Mouse (Mus musculus) neural tube, embryonic 13.5 days (tissue): ENCODE results near the gene Larp6. TPM values are rescaled to one million over a fixed set of nuclear protein-coding genes. Genes with fewer than 3 reads are reported as not detected.
A peak's percentile ranks its signal among the peaks of the same experiment; 100 is the strongest.

Experiments used
- ATAC-seq: fragments of 200-750 bp; cut with Nextera tagmentation; 2 replicates; pipeline ENCODE4 v1.8.0; 2017; ENCODE audit warnings: low read depth, mild to moderate bottlenecking, moderate TSS enrichment, moderate library complexity
- H3K27ac ChIP-seq: fragments of 300-500 bp; sonication (generic); replicated peaks from 2 replicates; pipeline ENCODE4 v1.5.1; 2015; ENCODE audit warnings: moderate library complexity, mild to moderate bottlenecking, inconsistent platforms
- H3K27me3 ChIP-seq: fragments of 300-500 bp; sonication (generic); 2 replicates; pipeline ENCODE4 v1.6.1; 2015; ENCODE audit warnings: mild to moderate bottlenecking, inconsistent platforms
- H3K36me3 ChIP-seq: fragments of 300-500 bp; sonication (generic); 2 replicates; pipeline ENCODE4 v1.6.1; 2015; ENCODE audit warnings: mild to moderate bottlenecking, inconsistent platforms
- H3K4me1 ChIP-seq: fragments of 300-500 bp; sonication (generic); replicated peaks from 2 replicates; pipeline ENCODE4 v1.6.1; 2015; ENCODE audit warnings: inconsistent platforms
- H3K4me2 ChIP-seq: fragments of 300-500 bp; sonication (generic); 2 replicates; pipeline ENCODE4 v1.6.1; 2015; ENCODE audit warnings: inconsistent platforms, mild to moderate bottlenecking, moderate library complexity
- H3K4me3 ChIP-seq: fragments of 300-500 bp; sonication (generic); 2 replicates; pipeline ENCODE4 v1.5.1; 2015; ENCODE audit warnings: mild to moderate bottlenecking, inconsistent platforms
- H3K9ac ChIP-seq: fragments of 300-500 bp; sonication (generic); 2 replicates; pipeline ENCODE4 v1.6.1; 2015; ENCODE audit warnings: moderate library complexity, mild to moderate bottlenecking, inconsistent platforms
- H3K9me3 ChIP-seq: fragments of 300-500 bp; sonication (generic); 2 replicates; pipeline ENCODE4 v1.6.1; 2016; ENCODE audit warnings: inconsistent platforms
- WGBS: fragments of 180-500 bp; shearing (Covaris S2); methylation state at CpG from one replicate; pipeline ENCODE4 v1.1.7; 2015; 5-methylcytosine and 5-hydroxymethylcytosine counted together
- polyA plus RNA-seq: library from polyadenylated mRNA; unstranded; fragments of >200 nt; fragmentation: Nextera tagmentation; extraction: Ambion mirVana; gene quantifications from 2 replicates; pipeline ENCODE4 v1.2.1, GENCODE M21; 2015

Gene Larp6
- polyA plus RNA-seq, result 10.6 and 11.9 TPM in 2 replicates

DNA sequence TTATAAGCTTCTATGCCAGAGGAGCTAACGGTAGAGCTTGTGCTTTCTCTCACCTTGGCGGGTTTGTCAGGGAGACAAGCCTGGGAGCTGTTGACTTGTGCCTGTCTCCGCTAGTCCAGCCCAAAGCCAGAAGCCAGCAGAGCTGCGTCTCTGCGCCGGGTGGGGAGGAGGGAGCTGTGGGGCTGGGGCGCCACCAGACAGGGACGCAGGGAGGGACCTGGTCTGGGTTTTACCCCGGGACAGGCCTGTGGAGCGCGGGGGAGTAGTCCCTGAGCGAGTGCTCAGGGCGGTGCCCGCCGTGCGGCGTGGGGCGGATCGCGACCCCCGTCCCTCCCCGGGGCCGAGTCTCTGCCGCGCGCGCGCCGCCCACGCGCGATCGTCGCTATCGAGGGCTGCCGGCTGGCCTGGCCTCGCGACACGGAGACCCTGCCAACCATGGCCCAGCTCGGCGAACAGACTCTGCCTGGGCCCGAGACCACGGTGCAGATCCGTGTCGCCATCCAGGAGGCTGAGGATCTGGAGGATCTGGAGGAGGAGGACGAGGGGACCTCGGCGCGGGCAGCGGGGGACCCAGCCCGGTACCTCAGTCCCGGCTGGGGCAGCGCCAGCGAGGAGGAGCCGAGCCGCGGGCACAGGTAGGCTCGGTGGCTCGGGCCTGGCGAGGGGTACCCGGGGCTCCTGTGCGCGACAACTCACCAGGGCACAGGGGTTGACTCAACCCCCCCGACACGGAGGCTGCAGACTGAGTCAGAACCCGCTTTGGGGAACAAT, at the start of gene Larp6:
Gene Larp6, plus strand, starts transcription at position 219 of the 771 bp plus-strand sequence.
- Histone ChIP-seq H3K27ac (peak within 1 kb of the TSS; percentile 33; the same call in 1 of the 2 replicates), H3K9me3 (no peaks in the 10 kb centered on the region), H3K9ac (peak within 1 kb of the TSS; percentile 88), H3K27me3 (peaks cover 7% of the 10 kb centered on the region), H3K4me2 (peak within 1 kb of the TSS; percentile 95), H3K4me3 (peak within 1 kb of the TSS; percentile 54), H3K36me3 (no peaks in the 10 kb centered on the region), H3K4me1 (peaks cover 30% of the 10 kb centered on the region)
- ATAC-seq, result peak; percentile 71; the same call in 1 of the 2 replicates
- under 1% methylated on average over 62 of the region's 66 CpGs for WGBS

DNA sequence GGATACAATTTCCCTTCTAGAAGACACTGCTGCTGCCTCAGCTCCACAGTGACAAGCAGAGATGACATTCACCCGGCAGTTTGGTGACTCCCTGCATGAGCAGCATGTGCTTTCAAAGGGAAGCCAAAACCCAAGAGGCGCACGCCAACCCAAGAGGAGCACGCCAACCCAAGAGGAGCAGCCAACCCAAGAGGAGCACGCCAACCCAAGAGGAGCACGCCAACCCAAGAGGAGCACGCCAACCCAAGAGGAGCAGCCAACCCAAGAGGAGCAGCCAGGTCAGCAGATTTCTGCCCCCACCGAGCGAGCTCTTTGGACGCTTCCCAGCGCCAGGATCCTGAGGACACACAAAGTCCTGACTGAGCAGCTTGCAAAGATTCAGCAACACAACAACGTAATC, 48.4 kb upstream of the Larp6 start:
- Histone ChIP-seq H3K9me3 (no peaks in the 10 kb centered on the region), H3K36me3 (peaks cover 59% of the 10 kb centered on the region)
- no peak for ATAC-seq

DNA sequence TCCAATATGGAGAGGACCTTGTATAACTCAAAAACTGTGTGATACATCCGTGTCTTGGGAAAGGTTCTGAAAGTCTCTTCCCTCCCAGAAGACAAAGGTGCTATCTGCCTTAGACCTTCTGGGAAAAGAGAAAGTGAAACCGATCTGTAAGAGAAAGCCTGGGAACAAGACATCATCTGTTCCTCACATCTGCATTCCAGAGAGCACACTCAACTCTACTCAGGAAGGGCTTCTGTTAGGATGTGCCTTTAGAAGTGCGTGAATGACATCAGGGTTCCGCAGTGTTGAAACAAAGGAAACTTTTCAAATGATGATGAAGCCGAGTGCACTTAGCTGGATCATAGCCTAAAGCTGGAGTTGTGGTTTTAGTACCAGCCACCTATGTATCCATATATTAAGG, 47.9 kb upstream of the Larp6 start:
- WGBS, result 87% methylated on average over 5 of the region's 5 CpGs
- H3K36me3 ChIP-seq, result peaks cover 63% of the 10 kb centered on the region
- H3K9ac ChIP-seq, result no peak overlapping the region

More for the DNA sequence above, 48.4 kb upstream of the Larp6 start:
- no peak overlapping the region for H3K27ac ChIP-seq
- H3K4me2 ChIP-seq, result no peak overlapping the region
- no peak overlapping the region for H3K4me3 ChIP-seq
- H3K9ac ChIP-seq, result no peak overlapping the region
- 99% methylated on average over 12 of the region's 12 CpGs for WGBS
- H3K27me3 ChIP-seq, result no peaks in the 10 kb centered on the region
- H3K4me1 ChIP-seq, result peaks cover 6% of the 10 kb centered on the region; the same call in 1 of the 2 replicates

DNA sequence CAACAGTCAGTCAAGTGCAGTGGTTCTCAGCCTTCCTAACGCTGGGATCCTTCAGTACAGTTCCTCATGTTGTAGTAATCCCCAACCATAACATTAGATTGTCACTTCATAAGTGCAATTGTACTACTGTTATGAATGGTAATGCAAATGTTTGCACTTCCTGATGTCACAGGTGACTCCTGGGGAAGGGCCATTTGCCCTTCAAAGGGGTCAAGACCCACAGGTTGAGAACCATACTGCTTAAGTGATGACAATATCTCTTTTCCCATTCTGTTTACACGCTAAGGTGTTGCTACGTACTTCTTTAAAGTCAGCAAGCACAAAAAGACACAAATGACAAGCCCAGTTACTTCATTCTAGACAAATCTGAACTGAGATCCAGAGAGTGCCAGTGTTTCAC, 47.3 kb upstream of the Larp6 start:
- Histone ChIP-seq H3K9me3 (no peaks in the 10 kb centered on the region), H3K27ac (no peak overlapping the region), H3K36me3 (peaks cover 70% of the 10 kb centered on the region), H3K9ac (no peak overlapping the region), H3K27me3 (no peaks in the 10 kb centered on the region), H3K4me1 (peaks cover 6% of the 10 kb centered on the region; the same call in 1 of the 2 replicates), H3K4me2 (no peak overlapping the region), H3K4me3 (no peak overlapping the region)
- ATAC-seq, result no peak
- WGBS, result 93% methylated on average over 3 of the region's 3 CpGs

More for the DNA sequence above, 47.9 kb upstream of the Larp6 start:
- no peak for ATAC-seq
- H3K27ac ChIP-seq, result no peak overlapping the region
- no peak overlapping the region for H3K4me2 ChIP-seq
- H3K4me3 ChIP-seq, result no peak overlapping the region
- no peaks in the 10 kb centered on the region for H3K9me3 ChIP-seq
- H3K27me3 ChIP-seq, result no peaks in the 10 kb centered on the region
- peaks cover 6% of the 10 kb centered on the region; the same call in 1 of the 2 replicates for H3K4me1 ChIP-seq

DNA sequence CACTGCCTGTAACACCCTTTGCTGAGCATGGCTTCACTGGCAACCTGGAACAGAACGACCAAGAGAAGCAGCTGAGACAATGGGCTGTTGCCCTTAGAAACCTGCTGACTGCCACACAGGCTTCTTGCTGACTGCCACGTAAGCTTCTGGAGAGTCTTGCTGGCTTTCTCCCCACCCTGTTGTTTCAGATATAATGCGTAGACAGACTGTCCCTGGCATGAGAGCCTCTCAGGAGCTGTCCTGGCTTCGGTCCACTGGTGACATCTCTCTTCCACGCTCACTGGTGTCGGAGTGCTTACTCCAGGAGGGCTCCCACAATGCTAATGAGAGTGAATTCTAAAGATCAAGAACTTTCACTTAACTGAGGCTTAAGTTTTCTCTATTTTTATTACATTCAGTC, 43.9 kb upstream of the Larp6 start:
- no peak overlapping the region for H3K9ac ChIP-seq
- WGBS, result 79% methylated on average over 6 of the region's 6 CpGs
- H3K27me3 ChIP-seq, result no peaks in the 10 kb centered on the region
- H3K4me2 ChIP-seq, result no peak overlapping the region
- H3K9me3 ChIP-seq, result no peaks in the 10 kb centered on the region
- H3K27ac ChIP-seq, result no peak overlapping the region
- ATAC-seq, result no peak
- H3K4me3 ChIP-seq, result no peak overlapping the region
- H3K36me3 ChIP-seq, result peaks cover 87% of the 10 kb centered on the region
- no peaks in the 10 kb centered on the region for H3K4me1 ChIP-seq

DNA sequence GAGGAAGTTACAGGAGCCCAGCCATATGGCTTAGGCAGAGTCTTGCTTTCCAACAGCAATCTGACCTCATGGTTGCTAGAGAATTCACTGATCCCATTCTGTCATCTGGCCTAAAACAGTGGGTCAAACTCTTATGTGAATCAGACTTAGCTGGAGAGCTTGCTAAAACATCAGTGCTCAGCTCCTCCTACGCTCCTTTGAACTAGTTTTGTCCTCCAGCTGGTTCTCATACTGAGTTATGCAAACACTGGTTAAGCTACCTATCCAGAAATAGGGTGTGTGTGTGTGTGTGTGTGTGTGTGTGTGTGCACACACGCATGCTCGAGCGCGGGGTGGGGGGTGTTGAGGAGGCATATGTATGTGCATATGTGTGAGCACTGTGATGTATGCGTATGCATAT, 40.2 kb upstream of the Larp6 start:
- Histone ChIP-seq H3K9me3 (no peaks in the 10 kb centered on the region), H3K4me3 (no peak overlapping the region)
- WGBS, result 97% methylated on average over 6 of the region's 6 CpGs

DNA sequence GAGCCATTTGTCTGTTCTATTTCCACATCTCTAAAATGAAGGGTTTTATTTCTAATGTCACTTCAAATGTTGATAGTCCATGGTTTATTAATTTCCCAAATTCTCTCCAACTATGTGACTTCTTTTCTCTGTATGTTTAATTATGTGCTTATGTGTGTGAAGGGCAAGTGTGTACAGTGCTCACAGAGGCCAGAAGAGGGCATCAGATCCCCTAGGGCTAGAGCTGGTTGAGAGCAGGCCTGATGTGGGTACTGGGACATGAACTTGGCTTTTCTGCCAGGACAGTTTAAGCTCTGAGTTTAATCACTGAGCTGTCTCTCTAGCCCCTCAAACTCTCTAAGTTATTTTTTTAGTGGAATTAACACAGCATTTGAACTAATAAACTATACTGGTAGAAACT, 38.0 kb upstream of the Larp6 start:
- no peak overlapping the region for H3K4me3 ChIP-seq
- H3K4me1 ChIP-seq, result no peaks in the 10 kb centered on the region
- H3K9me3 ChIP-seq, result no peaks in the 10 kb centered on the region
- ATAC-seq, result no peak
- H3K36me3 ChIP-seq, result peaks cover 89% of the 10 kb centered on the region
- H3K9ac ChIP-seq, result no peak overlapping the region
- no peaks in the 10 kb centered on the region for H3K27me3 ChIP-seq
- H3K27ac ChIP-seq, result no peak overlapping the region
- H3K4me2 ChIP-seq, result no peak overlapping the region

More for the DNA sequence above, 40.2 kb upstream of the Larp6 start:
- Histone ChIP-seq H3K27ac (no peak overlapping the region), H3K36me3 (peaks cover 89% of the 10 kb centered on the region), H3K4me2 (no peak overlapping the region), H3K9ac (no peak overlapping the region), H3K27me3 (no peaks in the 10 kb centered on the region), H3K4me1 (no peaks in the 10 kb centered on the region)
- no peak for ATAC-seq

DNA sequence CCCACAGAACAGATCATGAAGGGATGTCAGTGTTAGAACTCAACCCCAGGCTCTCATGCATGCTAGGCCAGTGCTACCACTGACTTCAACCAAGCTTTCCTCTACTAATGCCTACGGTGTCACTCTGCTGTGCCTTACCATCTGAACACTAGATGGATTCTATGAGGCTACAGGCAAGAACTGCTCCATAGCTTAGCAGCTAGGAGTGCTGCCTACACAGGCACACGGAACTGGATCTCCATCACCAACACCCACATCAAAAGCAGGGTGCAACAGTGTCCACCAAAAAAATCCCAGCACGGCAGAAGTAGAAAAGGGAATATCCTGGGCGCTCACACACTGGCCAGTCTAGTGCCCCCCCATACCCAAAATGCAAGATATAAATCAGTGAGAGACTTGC, 36.4 kb upstream of the Larp6 start:
- Histone ChIP-seq H3K4me1 (no peaks in the 10 kb centered on the region), H3K9me3 (no peaks in the 10 kb centered on the region), H3K27ac (no peak overlapping the region), H3K36me3 (peaks cover 87% of the 10 kb centered on the region), H3K4me3 (no peak overlapping the region), H3K27me3 (no peaks in the 10 kb centered on the region), H3K4me2 (no peak overlapping the region), H3K9ac (no peak overlapping the region)
- ATAC-seq, result no peak
- WGBS, result 93% methylated on average over 4 of the region's 4 CpGs

DNA sequence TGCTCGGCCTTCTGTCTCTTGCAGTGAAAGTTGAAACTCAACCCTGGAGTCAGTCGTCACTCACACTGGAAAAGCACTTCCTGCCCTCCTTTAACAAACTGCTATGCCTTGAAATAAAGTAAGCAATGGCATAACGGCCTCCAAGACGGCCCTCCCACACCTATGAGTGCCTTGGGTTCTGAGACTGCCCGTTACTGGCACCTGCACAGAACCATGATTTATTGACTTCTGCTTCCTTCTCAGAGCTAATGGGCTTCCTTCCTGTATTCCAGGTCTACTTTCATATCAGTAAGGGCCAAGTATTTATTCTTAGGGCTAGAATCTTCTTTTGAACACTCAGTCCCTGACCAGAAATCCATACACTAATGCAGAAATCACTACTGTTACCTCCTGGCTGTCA, 33.9 kb upstream of the Larp6 start:
- no peak overlapping the region for H3K4me3 ChIP-seq
- H3K27me3 ChIP-seq, result no peaks in the 10 kb centered on the region
- ATAC-seq, result no peak
- WGBS, result 84% methylated on average over 5 of the region's 5 CpGs
- no peak overlapping the region for H3K9ac ChIP-seq
- H3K4me1 ChIP-seq, result no peaks in the 10 kb centered on the region
- H3K4me2 ChIP-seq, result no peak overlapping the region
- no peaks in the 10 kb centered on the region for H3K9me3 ChIP-seq
- H3K27ac ChIP-seq, result no peak overlapping the region
- H3K36me3 ChIP-seq, result peaks cover 88% of the 10 kb centered on the region

DNA sequence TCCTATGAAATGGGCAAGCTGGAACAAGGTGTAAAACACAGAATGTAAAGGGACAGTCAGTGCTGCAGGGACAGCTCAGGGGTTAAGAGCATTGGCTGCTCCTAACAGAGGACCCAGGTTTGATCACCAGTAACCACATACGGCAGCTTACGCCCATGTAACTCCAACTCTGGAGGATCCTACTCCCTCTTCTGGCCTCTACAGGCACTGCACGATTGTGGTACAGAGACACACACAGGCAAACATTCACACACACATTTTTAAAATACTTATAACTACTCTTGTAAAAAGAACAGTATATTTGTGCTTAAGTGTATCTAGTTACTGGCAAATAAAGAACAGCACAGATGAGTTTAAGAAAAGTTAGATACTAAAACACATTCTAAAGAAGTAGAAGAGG, 31.8 kb upstream of the Larp6 start:
- Histone ChIP-seq H3K4me1 (peaks cover 13% of the 10 kb centered on the region), H3K27ac (no peak overlapping the region), H3K4me3 (no peak overlapping the region), H3K36me3 (peaks cover 84% of the 10 kb centered on the region), H3K9ac (no peak overlapping the region), H3K9me3 (no peaks in the 10 kb centered on the region), H3K4me2 (no peak overlapping the region), H3K27me3 (no peaks in the 10 kb centered on the region)
- 88% methylated on average over 3 of the region's 3 CpGs for WGBS
- ATAC-seq, result no peak

DNA sequence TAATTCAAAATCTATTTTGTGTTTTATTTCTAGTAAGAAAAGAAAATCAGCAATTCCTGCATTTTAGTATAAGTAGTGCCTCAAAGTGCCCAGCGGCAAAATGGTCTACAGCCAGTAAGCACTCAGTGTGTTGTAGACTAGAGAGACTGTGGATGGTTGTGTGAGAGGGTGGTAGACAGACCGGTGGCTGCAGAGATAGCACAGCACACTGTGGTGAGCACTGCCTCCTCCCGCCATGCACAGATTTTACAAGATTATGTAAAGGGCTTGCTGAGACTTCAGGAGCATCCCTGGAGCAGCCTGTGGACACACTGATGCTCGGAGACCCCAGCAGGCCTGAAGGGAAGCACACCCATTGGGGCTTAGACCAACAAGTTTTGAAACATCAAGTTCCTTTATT, 30.0 kb upstream of the Larp6 start:
- Histone ChIP-seq H3K9ac (no peak overlapping the region), H3K4me1 (peaks cover 18% of the 10 kb centered on the region), H3K27ac (no peak overlapping the region), H3K4me2 (no peak overlapping the region), H3K4me3 (no peak overlapping the region), H3K9me3 (no peaks in the 10 kb centered on the region), H3K36me3 (peaks cover 67% of the 10 kb centered on the region), H3K27me3 (no peaks in the 10 kb centered on the region)
- 96% methylated on average over 4 of the region's 4 CpGs for WGBS
- ATAC-seq, result no peak

DNA sequence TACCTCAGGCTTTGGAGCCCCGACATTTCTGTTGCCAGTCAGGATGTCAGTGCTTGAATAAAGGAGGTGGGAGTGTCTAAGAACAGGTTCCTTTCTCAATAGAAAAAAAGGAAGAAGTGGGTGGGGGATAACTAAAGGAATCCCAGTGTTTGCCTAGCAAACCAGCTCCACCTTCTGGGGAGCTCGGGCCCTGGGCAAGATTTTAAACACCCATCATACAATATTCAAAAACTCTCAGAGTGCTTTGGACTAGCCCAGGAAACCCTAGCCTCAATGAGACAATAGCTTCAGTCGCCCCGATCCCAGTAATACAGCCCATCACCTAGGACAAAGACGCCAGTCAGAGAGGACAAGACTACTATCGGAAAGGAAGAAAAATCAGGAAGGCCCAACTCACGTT, 25.4 kb upstream of the Larp6 start:
- peak overlapping the region; percentile 97 for H3K27ac ChIP-seq
- peak overlapping the region; percentile 79 for H3K9ac ChIP-seq
- peak overlapping the region; percentile 63 for H3K4me3 ChIP-seq
- H3K4me1 ChIP-seq, result peaks cover 24% of the 10 kb centered on the region
- peaks cover 24% of the 10 kb centered on the region for H3K36me3 ChIP-seq
- no peaks in the 10 kb centered on the region for H3K27me3 ChIP-seq
- H3K9me3 ChIP-seq, result no peaks in the 10 kb centered on the region
- H3K4me2 ChIP-seq, result peak overlapping the region; percentile 57
- WGBS, result under 1% methylated on average over 7 of the region's 7 CpGs
- ATAC-seq, result peak; percentile 77

DNA sequence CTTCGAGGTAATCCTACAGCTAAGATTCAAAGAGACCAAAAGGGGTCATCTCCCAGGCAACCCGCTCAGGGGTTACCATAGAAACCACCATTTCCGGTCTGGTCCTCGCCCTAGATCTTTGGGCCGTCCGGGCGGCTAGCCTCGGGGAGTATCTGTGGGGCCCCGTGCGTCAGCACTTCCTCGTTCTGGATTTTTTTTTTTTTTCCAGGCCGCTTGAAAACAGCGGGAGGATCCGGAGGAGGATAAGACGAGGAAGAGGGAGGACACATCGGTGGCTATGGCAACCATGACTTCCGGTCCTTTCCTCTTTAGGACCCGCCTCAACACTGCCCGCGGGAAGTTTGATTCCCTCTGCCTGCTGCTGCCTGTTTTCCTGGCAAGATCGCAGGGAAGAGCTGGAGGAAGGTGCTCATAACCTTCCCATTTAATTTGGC, 24.9 kb upstream of the Larp6 start, which contains the start of gene Lrrc49:
Gene Lrrc49, minus strand, starts transcription at position 268 of the 434 bp plus-strand sequence.
- H3K4me3 ChIP-seq, result peak within 1 kb of the TSS; percentile 63
- peak within 1 kb of the TSS; percentile 57 for H3K4me2 ChIP-seq
- peaks cover 24% of the 10 kb centered on the region for H3K4me1 ChIP-seq
- peak within 1 kb of the TSS; percentile 97 for H3K27ac ChIP-seq
- no peaks in the 10 kb centered on the region for H3K27me3 ChIP-seq
- no peaks in the 10 kb centered on the region for H3K9me3 ChIP-seq
- 0% methylated on average over 21 of the region's 21 CpGs for WGBS
- H3K9ac ChIP-seq, result peak within 1 kb of the TSS; percentile 79
- ATAC-seq, result peak; percentile 96
- H3K36me3 ChIP-seq, result peaks cover 19% of the 10 kb centered on the region
